Mouse (Mus musculus) neural tube, embryonic 11.5 days (tissue): ENCODE measurements around the gene Wdr27. TPM values are rescaled to one million over a fixed set of nuclear protein-coding genes. Genes with fewer than 3 reads are reported as not detected.

Experiments
- ATAC-seq: fragments of 200-750 bp; cut with Nextera tagmentation; 2 replicates; pipeline ENCODE4 v1.8.0; 2017; ENCODE audit warnings: moderate number of reproducible peaks, mild to moderate bottlenecking, moderate TSS enrichment, moderate library complexity; ENCODE audit not compliant: insufficient read depth, low FRiP score, low TSS enrichment
- DNase-seq: peaks from one replicate; pipeline ENCODE4 v3.0.0-alpha.2; 2015; ENCODE audit warnings: low spot score
- H3K27ac ChIP-seq: fragments of 300-500 bp; sonication (generic); 2 replicates; pipeline ENCODE4 v1.5.1; 2014; ENCODE audit warnings: low read depth, mild to moderate bottlenecking, low read length
- H3K27me3 ChIP-seq: fragments of 300-500 bp; sonication (generic); 2 replicates; pipeline ENCODE4 v1.6.1; 2014; ENCODE audit warnings: mild to moderate bottlenecking, low read length, mixed read lengths; ENCODE audit not compliant: control insufficient read depth, insufficient read depth
- H3K36me3 ChIP-seq: fragments of 300-500 bp; sonication (generic); 2 replicates; pipeline ENCODE4 v1.6.1; 2014; ENCODE audit warnings: mild to moderate bottlenecking, low read length, moderate library complexity, mixed read lengths; ENCODE audit not compliant: control insufficient read depth, insufficient read depth
- H3K4me1 ChIP-seq: fragments of 300-500 bp; sonication (generic); 2 replicates; pipeline ENCODE4 v1.6.1; 2014; ENCODE audit warnings: low read length, mixed read lengths; ENCODE audit not compliant: control insufficient read depth, insufficient read depth
- H3K4me2 ChIP-seq: fragments of 300-500 bp; sonication (generic); 2 replicates; pipeline ENCODE4 v1.6.1; 2014; ENCODE audit warnings: low read depth, mild to moderate bottlenecking, moderate library complexity
- H3K4me3 ChIP-seq: fragments of 300-500 bp; sonication (generic); 2 replicates; pipeline ENCODE4 v1.5.1; 2014; ENCODE audit warnings: low read depth, low read length
- H3K9ac ChIP-seq: fragments of 300-500 bp; sonication (generic); 2 replicates; pipeline ENCODE4 v1.6.1; 2014; ENCODE audit warnings: mild to moderate bottlenecking, low read length
- H3K9me3 ChIP-seq: fragments of 300-500 bp; sonication (generic); 2 replicates; pipeline ENCODE4 v1.6.1; 2016; ENCODE audit warnings: low read length; ENCODE audit not compliant: control insufficient read depth
- WGBS: fragments of 180-500 bp; shearing (Covaris S2); extraction: QIAGEN DNeasy Blood & Tissue Kit; methylation state at CpG from one replicate; pipeline ENCODE4 v1.1.7; 2014; 5-methylcytosine and 5-hydroxymethylcytosine counted together
- polyA plus RNA-seq: library from polyadenylated mRNA; unstranded; fragments of >200 nt; fragmentation: Nextera tagmentation; extraction: Ambion mirVana; gene quantifications from 2 replicates; pipeline ENCODE4 v1.2.1, GENCODE M21; 2014

Gene Wdr27
- polyA plus RNA-seq, 1 experiment from 2014 or later = 4.7 TPM

DNA sequence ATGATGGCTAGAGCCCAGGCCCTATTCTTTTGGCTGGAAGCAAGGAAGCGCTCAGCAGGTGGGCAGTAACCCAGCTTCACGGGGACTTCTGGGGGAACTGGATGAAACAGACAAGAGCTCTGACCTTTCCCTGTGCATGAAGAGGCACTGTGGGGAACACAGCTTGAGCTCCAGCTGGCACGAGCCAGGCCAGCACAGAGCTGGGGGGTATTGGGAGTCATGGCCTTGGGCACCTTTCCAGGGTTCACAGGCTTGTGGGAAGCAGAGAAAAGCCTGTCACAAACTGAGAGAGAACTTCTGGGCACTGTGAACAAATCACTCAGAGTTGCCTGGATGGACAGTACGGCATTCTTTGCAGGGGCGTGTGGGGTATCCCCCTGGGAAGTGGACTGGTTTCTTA lies 118.0 kb downstream of the Wdr27 start:
- Histone ChIP-seq H3K4me2 (no peak overlapping the region), H3K36me3 (no peaks in the 10 kb centered on the region), H3K27me3 (no peaks in the 10 kb centered on the region), H3K4me3 (no peak overlapping the region), H3K27ac (no peak overlapping the region), H3K4me1 (no peaks in the 10 kb centered on the region), H3K9ac (no peak overlapping the region), H3K9me3 (no peaks in the 10 kb centered on the region)
- DNase-seq (no peak), ATAC-seq (no peak)
- 65% methylated on average over 5 of the region's 5 CpGs for WGBS

DNA sequence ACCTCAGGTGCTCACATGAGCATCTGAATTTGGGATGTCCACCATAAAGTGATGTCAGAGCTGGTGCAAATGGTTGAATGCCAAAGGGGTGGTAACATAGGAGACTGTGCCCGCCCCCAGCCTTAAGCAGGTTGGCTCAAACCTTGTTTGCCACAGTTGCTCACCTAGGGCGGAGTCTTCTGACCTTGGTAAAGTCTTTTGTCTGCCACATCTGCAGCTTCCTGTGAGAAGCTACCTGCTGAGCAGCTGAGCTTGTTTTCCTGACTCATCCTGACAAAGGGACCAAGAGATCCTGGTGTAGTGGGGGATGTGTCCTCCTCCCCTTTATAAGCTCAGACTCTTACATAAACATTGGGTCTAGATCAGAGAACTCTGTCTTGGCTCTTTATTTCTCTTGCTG lies 125.0 kb downstream of the Wdr27 start:
- ATAC-seq = no peak
- H3K4me2 ChIP-seq = no peak overlapping the region
- H3K9ac ChIP-seq = no peak overlapping the region

DNA sequence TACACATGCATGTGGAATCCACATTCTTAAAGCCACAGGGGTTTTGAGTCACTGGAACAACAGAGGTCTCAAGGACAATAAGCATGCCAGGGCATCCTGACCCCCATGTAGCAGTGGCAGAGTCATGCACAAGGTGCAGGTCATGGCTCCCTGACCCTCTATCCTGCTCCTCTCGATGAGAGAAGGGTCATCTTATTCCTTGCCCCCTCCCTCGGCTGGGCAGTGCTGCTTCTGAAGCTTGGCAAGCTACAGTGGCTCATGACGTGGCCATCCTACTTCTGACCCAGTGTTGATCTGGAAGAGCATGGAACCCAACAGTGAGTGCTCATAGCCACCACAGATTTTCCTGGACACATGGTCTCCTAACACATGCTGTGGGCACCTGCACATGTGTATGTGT lies 126.9 kb downstream of the Wdr27 start:
- Histone ChIP-seq H3K36me3 (no peaks in the 10 kb centered on the region), H3K4me2 (no peak overlapping the region), H3K9ac (no peak overlapping the region), H3K27ac (no peak overlapping the region), H3K4me1 (no peaks in the 10 kb centered on the region), H3K9me3 (no peaks in the 10 kb centered on the region), H3K4me3 (no peak overlapping the region), H3K27me3 (no peaks in the 10 kb centered on the region)
- 84% methylated on average over 3 of the region's 3 CpGs for WGBS
- no peak for DNase-seq
- no peak for ATAC-seq

More for the DNA sequence above, 125.0 kb downstream of the Wdr27 start:
- H3K4me1 ChIP-seq = no peaks in the 10 kb centered on the region
- no peaks in the 10 kb centered on the region for H3K9me3 ChIP-seq
- no peaks in the 10 kb centered on the region for H3K27me3 ChIP-seq
- H3K4me3 ChIP-seq = no peak overlapping the region
- WGBS = 73% methylated on average over 2 of the region's 2 CpGs
- no peak overlapping the region for H3K27ac ChIP-seq
- DNase-seq = no peak
- no peaks in the 10 kb centered on the region for H3K36me3 ChIP-seq

DNA sequence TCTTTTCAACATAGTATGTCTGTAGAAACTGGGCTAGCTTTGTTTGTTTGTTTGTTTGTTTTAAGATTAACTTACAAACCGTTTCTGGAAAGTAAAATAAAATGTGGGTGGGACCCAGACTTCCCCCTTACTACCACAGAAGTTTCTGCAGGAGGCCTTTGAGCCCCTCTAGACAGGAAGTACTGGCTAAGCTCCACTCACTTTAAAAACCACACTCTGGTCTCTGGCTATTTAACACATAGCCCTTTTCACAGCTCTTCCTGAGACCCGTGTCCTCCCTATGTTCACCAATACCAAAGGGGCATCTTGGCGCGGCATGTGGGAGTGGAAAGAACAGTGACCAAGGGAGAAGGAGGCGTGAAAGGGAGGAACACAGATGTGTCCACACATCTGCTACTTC lies 127.7 kb downstream of the Wdr27 start:
- no peak overlapping the region for H3K9ac ChIP-seq
- no peak overlapping the region for H3K4me2 ChIP-seq
- no peaks in the 10 kb centered on the region for H3K4me1 ChIP-seq
- 79% methylated on average over 5 of the region's 5 CpGs for WGBS
- no peak for DNase-seq
- no peak for ATAC-seq
- no peaks in the 10 kb centered on the region for H3K9me3 ChIP-seq
- H3K36me3 ChIP-seq = no peaks in the 10 kb centered on the region
- no peaks in the 10 kb centered on the region for H3K27me3 ChIP-seq
- H3K4me3 ChIP-seq = no peak overlapping the region
- H3K27ac ChIP-seq = no peak overlapping the region

DNA sequence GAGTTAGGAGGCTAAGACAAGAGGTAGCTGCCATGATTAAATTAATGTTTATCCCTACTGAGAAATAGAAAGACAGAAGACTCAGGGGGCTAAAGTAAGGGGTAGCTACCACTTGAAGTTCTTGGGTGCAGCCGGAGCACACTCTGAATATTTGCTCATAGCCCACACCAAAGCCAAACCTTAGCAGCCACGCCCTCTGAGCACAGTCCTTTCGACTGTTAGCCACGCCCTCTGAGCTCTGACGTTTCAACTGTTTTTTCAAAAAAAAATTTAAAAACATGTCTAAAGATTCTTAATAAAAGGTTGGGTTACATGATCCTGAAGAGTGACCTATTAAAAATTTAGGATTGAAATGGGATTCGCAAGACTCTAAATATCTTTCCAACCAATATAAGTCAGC lies 130.3 kb downstream of the Wdr27 start:
- ATAC-seq = no peak
- WGBS = 81% methylated on average over 6 of the region's 6 CpGs
- DNase-seq = no peak

DNA sequence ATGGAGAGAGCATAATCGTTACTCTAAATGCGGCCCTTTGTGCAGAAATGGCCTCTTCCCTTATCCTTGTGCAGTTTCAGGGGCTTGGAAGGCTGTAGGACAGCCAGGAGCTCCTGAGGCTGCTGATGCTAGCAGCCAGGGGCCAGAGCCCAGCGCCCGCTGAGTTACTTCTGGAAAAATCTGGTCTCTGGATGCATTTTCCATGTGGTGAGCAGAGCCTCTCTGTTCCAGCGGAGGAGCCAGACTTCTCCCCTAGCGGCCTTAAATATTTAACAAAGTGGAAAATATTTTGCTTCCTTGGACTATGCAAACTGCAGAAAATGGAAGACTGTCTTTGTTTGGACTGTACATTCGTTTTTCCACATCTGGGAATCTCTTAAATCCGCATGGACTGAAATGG lies 130.9 kb downstream of the Wdr27 start:
- H3K27me3 ChIP-seq = no peaks in the 10 kb centered on the region
- H3K4me3 ChIP-seq = no peak overlapping the region
- no peaks in the 10 kb centered on the region for H3K9me3 ChIP-seq
- H3K4me2 ChIP-seq = no peak overlapping the region
- DNase-seq (no peak), ATAC-seq (no peak)
- H3K36me3 ChIP-seq = no peaks in the 10 kb centered on the region
- H3K9ac ChIP-seq = no peak overlapping the region
- WGBS = 87% methylated on average over 8 of the region's 8 CpGs
- H3K4me1 ChIP-seq = no peaks in the 10 kb centered on the region
- H3K27ac ChIP-seq = no peak overlapping the region

More for the DNA sequence above, 130.3 kb downstream of the Wdr27 start:
- no peak overlapping the region for H3K4me3 ChIP-seq
- H3K9me3 ChIP-seq = no peaks in the 10 kb centered on the region
- H3K36me3 ChIP-seq = no peaks in the 10 kb centered on the region
- no peak overlapping the region for H3K4me2 ChIP-seq
- H3K27ac ChIP-seq = no peak overlapping the region
- H3K4me1 ChIP-seq = no peaks in the 10 kb centered on the region
- H3K9ac ChIP-seq = no peak overlapping the region
- H3K27me3 ChIP-seq = no peaks in the 10 kb centered on the region

DNA sequence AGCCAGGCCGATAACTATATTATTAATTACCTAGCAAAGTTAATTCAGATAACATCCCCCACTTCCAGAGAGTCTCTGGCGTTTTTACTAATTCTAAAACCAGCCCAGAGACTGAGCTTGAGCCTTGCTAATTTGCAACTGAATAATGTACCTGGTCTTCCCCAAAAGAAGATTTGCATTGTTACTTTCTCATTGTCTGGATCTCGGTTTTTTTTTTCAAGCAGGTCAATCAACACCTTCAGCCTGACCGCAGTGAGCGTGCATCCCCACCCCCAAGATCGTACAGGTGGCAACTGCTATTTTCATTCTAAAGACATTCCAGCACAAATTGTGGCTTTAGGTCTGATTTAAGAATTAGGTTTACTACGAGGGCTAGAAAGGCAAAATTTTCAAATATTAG lies 136.2 kb downstream of the Wdr27 start:
- H3K4me2 ChIP-seq = no peak overlapping the region
- no peak for DNase-seq
- no peak for ATAC-seq
- H3K27ac ChIP-seq = no peak overlapping the region
- H3K36me3 ChIP-seq = no peaks in the 10 kb centered on the region
- H3K4me1 ChIP-seq = no peaks in the 10 kb centered on the region
- no peaks in the 10 kb centered on the region for H3K27me3 ChIP-seq
- H3K4me3 ChIP-seq = no peak overlapping the region
- 92% methylated on average over 7 of the region's 7 CpGs for WGBS
- H3K9ac ChIP-seq = no peak overlapping the region
- no peaks in the 10 kb centered on the region for H3K9me3 ChIP-seq

DNA sequence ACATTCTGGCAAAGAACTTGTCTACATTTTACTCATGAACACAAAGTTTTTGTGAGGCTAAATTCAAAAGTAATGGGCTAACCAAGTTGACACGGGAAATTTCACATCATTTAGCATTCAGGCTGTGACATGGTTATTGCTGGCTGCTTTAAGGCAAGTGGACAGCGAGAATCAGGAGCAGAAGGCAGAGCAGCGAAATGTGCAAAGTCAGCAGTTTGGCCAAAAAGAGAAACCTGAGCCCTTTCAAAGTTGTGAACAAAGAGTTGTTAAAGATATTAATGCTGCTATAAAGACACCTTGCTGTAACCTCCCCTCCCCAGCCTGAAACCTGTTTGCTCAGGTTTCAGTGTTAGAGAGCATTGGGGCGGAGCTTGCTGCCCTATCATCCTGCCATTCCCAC lies 143.7 kb downstream of the Wdr27 start:
- no peak overlapping the region for H3K4me3 ChIP-seq
- WGBS = 86% methylated on average over 4 of the region's 4 CpGs
- no peaks in the 10 kb centered on the region for H3K9me3 ChIP-seq
- no peak for ATAC-seq
- no peaks in the 10 kb centered on the region for H3K27me3 ChIP-seq
- H3K4me1 ChIP-seq = no peaks in the 10 kb centered on the region
- DNase-seq = no peak
- H3K4me2 ChIP-seq = no peak overlapping the region
- H3K36me3 ChIP-seq = no peaks in the 10 kb centered on the region
- H3K9ac ChIP-seq = no peak overlapping the region
- H3K27ac ChIP-seq = no peak overlapping the region

DNA sequence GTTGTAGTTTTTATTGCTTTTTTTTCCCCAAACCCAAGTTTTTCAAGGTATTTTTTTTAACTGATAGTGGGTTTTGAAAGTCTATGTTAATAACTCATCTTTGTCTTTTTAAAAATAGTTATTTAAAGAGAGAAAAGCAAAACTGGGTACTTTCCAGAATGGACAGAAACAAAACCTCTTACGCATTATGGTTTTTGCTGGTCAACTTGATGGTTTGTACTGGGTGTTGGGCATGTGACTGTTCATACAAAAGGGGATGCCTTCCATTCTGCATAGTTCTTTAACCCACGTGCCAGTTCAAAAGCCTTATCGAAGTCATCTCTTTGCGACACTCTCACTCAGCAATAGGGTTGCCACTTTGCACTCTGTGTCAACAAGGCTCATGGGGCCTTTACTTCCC lies 147.9 kb downstream of the Wdr27 start:
- ATAC-seq (no peak), DNase-seq (no peak)
- H3K9me3 ChIP-seq = no peaks in the 10 kb centered on the region
- no peak overlapping the region for H3K9ac ChIP-seq
- H3K4me3 ChIP-seq = no peak overlapping the region
- no peaks in the 10 kb centered on the region for H3K36me3 ChIP-seq
- H3K4me1 ChIP-seq = no peaks in the 10 kb centered on the region
- no peaks in the 10 kb centered on the region for H3K27me3 ChIP-seq
- 97% methylated on average over 4 of the region's 4 CpGs for WGBS
- H3K27ac ChIP-seq = no peak overlapping the region
- H3K4me2 ChIP-seq = no peak overlapping the region
